Mouse (Mus musculus) layer of hippocampus, adult 2 months (tissue): Measurements from ENCODE around the gene Mxra8. TPM values are rescaled to one million over a fixed set of nuclear protein-coding genes. Genes with fewer than 3 reads are reported as not detected.

Experiments
- DNase-seq, 2 experiments: peaks; one replicate each; pipeline ENCODE4 v3.0.0; 2022; ENCODE audit warnings: low spot score in 2 of 2
- H3K27ac ChIP-seq: fragments of 200-600 bp; 2 replicates; pipeline ENCODE4 v1.8.1; 2022
- H3K4me3 ChIP-seq: fragments of 200-600 bp; 2 replicates; pipeline ENCODE4 v1.8.1; 2022; ENCODE audit warnings: mild to moderate bottlenecking
- CTCF ChIP-seq: fragments of 200-600 bp; conservative IDR thresholded peaks from 2 replicates; pipeline ENCODE4 v1.8.1; 2022; ENCODE audit warnings: antibody characterized with exemption, mild to moderate bottlenecking, moderate library complexity
- total RNA-seq, 2 experiments: library from RNA; stranded (reverse); gene quantifications; 2 replicates each; pipeline ENCODE4 v1.2.3; 2021

The Mxra8 gene
- total RNA-seq, 2 experiments from 2014 or later, result 8.4 to 10.6 TPM

- Histone ChIP-seq H3K27ac (no peak overlapping the region), H3K4me3 (no peak overlapping the region)
- peak; percentile 67 for TF ChIP-seq CTCF
- no peak for DNase-seq
Measured at GRCm38 (mm10) chr4:155821025-155821424, 18.5 kb upstream of the Mxra8 start.

DNA sequence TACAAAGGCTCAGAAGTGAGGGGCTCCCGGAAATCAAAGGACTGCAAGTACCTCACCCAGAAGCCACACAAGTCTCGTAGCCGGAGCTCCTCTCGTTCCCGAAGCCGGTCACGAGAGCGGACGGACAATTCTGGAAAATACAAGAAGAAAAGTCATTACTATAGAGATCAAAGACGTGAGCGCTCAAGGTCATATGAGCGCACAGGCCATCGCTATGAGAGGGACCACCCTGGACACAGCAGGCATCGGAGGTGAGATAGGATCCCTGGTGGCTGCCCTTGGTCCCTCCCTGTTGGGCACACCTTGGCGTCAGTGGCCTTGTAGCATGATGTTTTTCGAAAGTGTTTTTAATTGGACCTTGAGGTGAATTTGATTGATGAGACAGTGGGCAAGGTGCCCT lies 16.0 kb upstream of the Mxra8 start:
- TF ChIP-seq CTCF, result no peak
- Histone ChIP-seq H3K27ac (peak overlapping the region; percentile 12; the same call in 1 of the 2 replicates), H3K4me3 (no peak overlapping the region)
- DNase-seq, result no peak

- TF ChIP-seq CTCF, result no peak
Measured at GRCm38 (mm10) chr4:155829866-155830265, 9.6 kb upstream of the Mxra8 start.

GRCm38 (mm10) chr4:155830596-155830995 lies 8.9 kb upstream of the Mxra8 start:
- Histone ChIP-seq H3K27ac (peak overlapping the region; percentile 94; the same call in 1 of the 2 replicates), H3K4me3 (peak overlapping the region; percentile 86)

More at GRCm38 (mm10) chr4:155829866-155830265, 9.6 kb upstream of the Mxra8 start:
- no peak for DNase-seq
- Histone ChIP-seq H3K27ac (no peak overlapping the region), H3K4me3 (no peak overlapping the region)

DNA sequence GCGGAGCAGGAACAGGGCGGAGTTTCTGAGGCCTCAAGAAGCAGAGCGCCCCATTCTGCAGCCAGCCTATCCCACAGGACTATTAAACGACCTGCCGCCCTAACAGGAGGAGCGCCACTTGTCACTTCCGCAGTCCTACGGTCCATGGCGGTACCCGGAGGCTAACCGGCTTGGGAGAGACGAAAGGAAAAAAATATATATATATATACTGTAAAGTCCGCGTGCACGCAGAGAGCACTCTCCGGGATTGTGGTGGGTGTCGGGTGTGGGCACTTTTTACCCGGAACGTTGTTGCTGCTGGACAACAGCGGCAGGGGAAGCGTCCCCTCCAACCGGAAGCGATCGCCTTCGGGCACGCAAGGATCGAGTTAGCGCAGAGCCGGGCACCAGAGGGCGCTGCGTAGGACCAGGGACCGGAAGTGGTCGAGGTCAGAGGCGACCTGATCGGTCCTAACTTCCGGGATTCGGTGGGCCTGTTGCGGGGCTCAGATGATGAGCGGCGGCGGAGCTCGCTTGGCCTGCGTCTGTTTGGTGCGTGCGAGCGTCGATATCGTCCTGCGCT lies 8.2 kb upstream of the Mxra8 start, which contains the start of gene Aurkaip1:
Aurkaip1 (plus strand) TSS at position 68 of the 562 bp plus-strand sequence.
- TF ChIP-seq CTCF, result peak; percentile 79
- Histone ChIP-seq H3K27ac (peak within 1 kb of the TSS; percentile 94), H3K4me3 (peak within 1 kb of the TSS; percentile 86)
- peak; percentile 94 to 96 for DNase-seq

More at GRCm38 (mm10) chr4:155830596-155830995, 8.9 kb upstream of the Mxra8 start:
- no peak for TF ChIP-seq CTCF
- no peak for DNase-seq

DNA sequence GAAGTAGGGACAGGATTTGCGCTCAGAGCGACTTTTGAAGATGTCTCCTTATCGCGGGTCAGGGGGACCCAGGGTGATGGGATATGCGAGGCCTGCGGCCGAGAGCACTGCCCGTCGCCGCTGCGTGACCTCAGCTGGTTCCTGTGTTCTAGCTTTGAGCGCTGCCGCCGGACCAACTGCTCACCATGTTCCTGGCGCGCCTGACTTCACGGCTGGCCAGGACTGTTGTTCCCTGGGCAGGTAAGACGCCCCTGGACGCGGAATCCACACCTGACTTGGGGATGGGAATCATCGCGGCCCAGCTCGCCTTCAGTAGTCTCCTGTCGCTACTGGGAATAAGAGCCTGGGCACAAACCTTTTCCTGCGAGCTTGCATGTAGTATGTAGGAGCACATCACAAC lies 7.6 kb upstream of the Mxra8 start:
- TF ChIP-seq CTCF, result no peak
- peak overlapping the region; percentile 94 for H3K27ac ChIP-seq
- H3K4me3 ChIP-seq, result peak overlapping the region; percentile 86
- peak in 1 of 2 experiments; percentile 37 for DNase-seq

DNA sequence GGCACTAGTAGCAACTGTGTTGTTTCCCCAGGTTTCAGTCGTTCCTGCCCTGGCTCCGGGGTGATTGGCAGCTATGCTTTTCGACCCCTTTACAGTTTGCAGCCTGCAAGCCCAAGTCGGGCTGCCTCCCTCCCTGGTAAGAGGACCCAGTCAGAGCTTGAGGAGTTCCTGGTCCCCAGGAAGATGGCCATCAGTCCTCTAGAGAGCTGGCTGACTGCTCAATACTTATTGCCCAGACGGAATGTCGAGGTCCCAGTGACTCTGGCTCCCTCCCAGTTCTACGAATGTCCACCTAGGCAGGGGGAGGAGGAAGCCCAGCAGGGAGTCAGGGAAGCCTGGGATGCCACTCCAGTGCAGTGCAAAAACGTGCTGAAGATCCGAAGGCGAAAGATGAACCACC lies 7.2 kb upstream of the Mxra8 start:
- no peak for DNase-seq
- no peak for TF ChIP-seq CTCF
- Histone ChIP-seq H3K27ac (peak overlapping the region; percentile 94), H3K4me3 (peak overlapping the region; percentile 86)

GRCm38 (mm10) chr4:155833234-155833633 lies 6.2 kb upstream of the Mxra8 start:
- TF ChIP-seq CTCF, result no peak
- no peak overlapping the region for H3K27ac ChIP-seq
- DNase-seq, result no peak
- H3K4me3 ChIP-seq, result no peak overlapping the region

- peak; percentile 74 to 80 for DNase-seq
- H3K27ac ChIP-seq, result peak overlapping the region; percentile 79
Measured at GRCm38 (mm10) chr4:155833836-155834235, 5.6 kb upstream of the Mxra8 start.

DNA sequence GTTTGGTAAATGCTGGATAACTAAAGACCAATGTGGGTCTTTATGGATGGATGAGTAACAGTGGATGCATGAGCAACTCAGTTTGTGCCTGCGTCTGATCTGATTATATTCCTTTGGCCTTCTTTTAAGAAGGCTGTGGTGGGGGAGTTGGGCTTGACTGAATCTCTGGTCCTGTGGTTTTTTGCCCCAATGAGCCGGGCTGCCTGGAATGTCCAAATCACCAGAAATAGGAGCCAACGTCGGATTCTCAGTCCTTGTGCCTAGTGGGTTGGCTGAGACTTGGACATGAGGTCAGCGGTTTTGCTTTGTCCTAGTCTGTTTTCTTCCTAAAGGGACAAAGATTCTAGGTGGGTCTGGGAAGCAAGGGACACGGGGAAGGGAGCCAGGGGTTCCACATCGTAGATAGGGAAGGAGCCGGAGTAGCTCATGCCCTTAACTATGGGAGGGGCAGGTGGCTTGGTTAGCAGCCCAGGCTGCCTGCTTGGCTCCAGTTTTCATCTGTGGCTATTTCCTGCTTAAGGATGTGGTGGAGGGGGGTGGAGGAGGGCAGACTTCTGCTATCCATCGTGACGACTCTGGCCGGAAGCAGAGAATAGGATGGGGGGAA lies 2.0 kb upstream of the Mxra8 start:
- peak overlapping the region; percentile 32; the same call in 1 of the 2 replicates for H3K27ac ChIP-seq
- no peak overlapping the region for H3K4me3 ChIP-seq
- TF ChIP-seq CTCF, result no peak
- no peak for DNase-seq

More at GRCm38 (mm10) chr4:155833836-155834235, 5.6 kb upstream of the Mxra8 start:
- TF ChIP-seq CTCF, result peak; percentile 87
- no peak overlapping the region for H3K4me3 ChIP-seq

- Histone ChIP-seq H3K27ac (peak overlapping the region; percentile 39; the same call in 1 of the 2 replicates), H3K4me3 (no peak overlapping the region)
- DNase-seq, result no peak
- TF ChIP-seq CTCF, result no peak
Measured at GRCm38 (mm10) chr4:155838187-155839153, 1.0 kb upstream of the Mxra8 start.

GRCm38 (mm10) chr4:155840076-155841002 lies 859 bp downstream of the Mxra8 start:
- DNase-seq, result no peak
- H3K27ac ChIP-seq, result peak overlapping the region; percentile 61
- TF ChIP-seq CTCF, result no peak
- peak overlapping the region; percentile 45 for H3K4me3 ChIP-seq
